Mouse (Mus musculus): ENCODE data around the gene Ly6g6d.
A peak's percentile ranks its signal among the peaks of the same experiment; 100 is the strongest.

- TF ChIP-seq POLR2A (IDR thresholded peaks at IDR 0.05; ENCODE audit: borderline replicate concordance, extremely low read depth, insufficient read depth, insufficient read length, poor library complexity, severe bottlenecking) (no peak), CTCF (IDR thresholded peaks at IDR 0.05; ENCODE audit: borderline replicate concordance, extremely low read depth, insufficient read depth, insufficient read length) (peak; percentile 37; the same call in 1 of the 2 replicates)
These were observed at the start of gene Ly6g6d for GRCm38 (mm10) chr17:35077786-35078233.

Measured in brain, embryonic 14.5 days (tissue).